Comparison of ENCODE assay signal across 17 mouse cellular contexts in genomic region chr19:32510962-32511361, GRCm38 (mm10). TPM values are rescaled to one million over a fixed set of nuclear protein-coding genes. Genes with fewer than 3 reads are reported as not detected.
DNase-seq lines count a peak whose midpoint lies in the region; ATAC-seq and TF ChIP-seq lines count a peak whose summit lies in the region.
"Had no signal": no experiment of that assay in that cellular context is flagged by ENCODE, and none has a peak within 500 bp of the region (broad histone marks: within the 10 kb centered on the region; RNA-seq: fewer than 3 reads in every experiment).

No protein-coding gene starts in this region.

- H3K9ac ChIP-seq in liver, embryonic 12.5 days, result peak overlapping the region; percentile 43; the same call in 1 of the 2 replicates
- H3K9ac ChIP-seq in stomach, embryonic 14.5 days (replicated peaks; ENCODE audit: low read depth, low read length), result no peak overlapping the region
- H3K9ac ChIP-seq in neural tube, embryonic 15.5 days (replicated peaks), result no peak overlapping the region
- H3K9ac ChIP-seq: hindbrain, embryonic 12.5 days; limb, embryonic 12.5 days had no signal

- H3K27me3 ChIP-seq in liver, embryonic 12.5 days (replicated peaks), result no peaks in the 10 kb centered on the region
- H3K27me3 ChIP-seq in stomach, embryonic 14.5 days (ENCODE audit: control insufficient read depth, insufficient read depth, low read length), result no peaks in the 10 kb centered on the region
- no peaks in the 10 kb centered on the region for H3K27me3 ChIP-seq in neural tube, embryonic 15.5 days (replicated peaks)
- no peaks in the 10 kb centered on the region for H3K27me3 ChIP-seq in cerebellum, adult 2 months (ENCODE audit: control insufficient read depth, insufficient read depth, low read length)
- H3K27me3 ChIP-seq: hindbrain, embryonic 12.5 days; limb, embryonic 12.5 days had no signal

- H3K36me3 ChIP-seq in liver, embryonic 12.5 days, result peaks cover 90% of the 10 kb centered on the region
- peaks cover 20% of the 10 kb centered on the region; the same call in 1 of the 2 replicates for H3K36me3 ChIP-seq in stomach, embryonic 14.5 days (ENCODE audit: control insufficient read depth, insufficient read depth, low read length)
- peaks cover 58% of the 10 kb centered on the region for H3K36me3 ChIP-seq in neural tube, embryonic 15.5 days

- TF ChIP-seq POLR2A in cerebellum, adult 2 months (IDR thresholded peaks at IDR 0.05; ENCODE audit: borderline replicate concordance, insufficient read depth, low read length), result no peak

- peak overlapping the region; percentile 60 for H3K4me2 ChIP-seq in liver, embryonic 12.5 days
- H3K4me2 ChIP-seq in stomach, embryonic 14.5 days (replicated peaks; ENCODE audit: low read depth, low read length), result no peak overlapping the region
- no peak overlapping the region for H3K4me2 ChIP-seq in neural tube, embryonic 15.5 days
- H3K4me2 ChIP-seq: hindbrain, embryonic 12.5 days; limb, embryonic 12.5 days; midbrain, embryonic 11.5 days had no signal

- H3K4me3 ChIP-seq in liver, embryonic 12.5 days, result no peak overlapping the region
- H3K4me3 ChIP-seq in stomach, embryonic 14.5 days (ENCODE audit: low read depth, low read length), result no peak overlapping the region
- no peak overlapping the region for H3K4me3 ChIP-seq in neural tube, embryonic 15.5 days (replicated peaks)
- no peak overlapping the region for H3K4me3 ChIP-seq in cerebellum, adult 2 months (replicated peaks; ENCODE audit: insufficient read depth, low read depth, low read length)
- H3K4me3 ChIP-seq: embryonic facial prominence, embryonic 10.5 days; hindbrain, embryonic 12.5 days; limb, embryonic 12.5 days had no signal

- H3K9me3 ChIP-seq in liver, embryonic 12.5 days (replicated peaks), result no peaks in the 10 kb centered on the region; the same call in 1 of the 2 replicates
- peaks cover 4% of the 10 kb centered on the region; the same call in 1 of the 2 replicates for H3K9me3 ChIP-seq in stomach, embryonic 14.5 days (ENCODE audit: control insufficient read depth, low read depth, low read length)
- H3K9me3 ChIP-seq in neural tube, embryonic 15.5 days (replicated peaks), result no peaks in the 10 kb centered on the region

- DNase-seq in MEL-GATA-1-ER (ENCODE audit: extremely low read depth, low read depth), result peak; percentile 78
- no peak for DNase-seq in testis, postnatal 10 days (ENCODE audit: low spot score)
- no peak for DNase-seq in cerebellum, adult 2 months
- DNase-seq: adrenal gland, postnatal 10 days; cerebellum, postnatal 10 days; gastrocnemius, postnatal 36 days; lung, postnatal 10 days; spleen, adult 18-20 months; thymus, adult 18-20 months had no signal

- WGBS in liver, embryonic 12.5 days (ENCODE audit: insufficient replicate concordance), result 19% methylated on average over 6 of the region's 6 CpGs
- 88% methylated on average over 6 of the region's 6 CpGs for WGBS in stomach, embryonic 14.5 days
- 96% methylated on average over 6 of the region's 6 CpGs for WGBS in neural tube, embryonic 15.5 days
- 84% methylated on average over 6 of the region's 6 CpGs for WGBS in cerebellum, adult 2 months

- ATAC-seq in erythroblast, adult 5-6 weeks (replicated peaks; ENCODE audit: low FRiP score, poor library complexity, severe bottlenecking), result peak; percentile 81
- ATAC-seq in liver, embryonic 12.5 days, result peak; percentile 98
- ATAC-seq in stomach, embryonic 14.5 days (ENCODE audit: insufficient number of reproducible peaks, insufficient read depth, low FRiP score, low read depth), result peak; percentile 74; the same call in 1 of the 2 replicates
- no peak for ATAC-seq in neural tube, embryonic 15.5 days (ENCODE audit: low FRiP score)

- H3K4me1 ChIP-seq in liver, embryonic 12.5 days, result peaks cover 48% of the 10 kb centered on the region
- no peaks in the 10 kb centered on the region for H3K4me1 ChIP-seq in stomach, embryonic 14.5 days (ENCODE audit: control insufficient read depth, insufficient read depth, low read length)
- no peaks in the 10 kb centered on the region for H3K4me1 ChIP-seq in neural tube, embryonic 15.5 days
- H3K4me1 ChIP-seq in cerebellum, adult 2 months (ENCODE audit: control insufficient read depth, insufficient read depth, low read length), result no peaks in the 10 kb centered on the region
- H3K4me1 ChIP-seq: embryonic facial prominence, embryonic 10.5 days; hindbrain, embryonic 12.5 days; limb, embryonic 12.5 days had no signal

- TF ChIP-seq CTCF in cerebellum, adult 2 months (IDR thresholded peaks at IDR 0.05; ENCODE audit: borderline replicate concordance, insufficient read depth, low read depth, low read length), result no peak

- H3K27ac ChIP-seq in liver, embryonic 12.5 days, result peak overlapping the region; percentile 89
- no peak overlapping the region for H3K27ac ChIP-seq in stomach, embryonic 14.5 days (ENCODE audit: low read length)
- no peak overlapping the region for H3K27ac ChIP-seq in neural tube, embryonic 15.5 days (replicated peaks)
- no peak overlapping the region for H3K27ac ChIP-seq in cerebellum, adult 2 months (ENCODE audit: insufficient read depth, low read length)
- H3K27ac ChIP-seq: embryonic facial prominence, embryonic 10.5 days; hindbrain, embryonic 12.5 days; limb, embryonic 12.5 days had no signal

RNA-seq across cellular contexts. Expression of gene Minpp1, which starts 25.4 kb away (rescaled TPM):
- 29.3 and 34.2 TPM in 2 replicates for total RNA-seq in erythroblast, adult 5-6 weeks (2015; ENCODE audit: low replicate concordance)
- total RNA-seq in erythroblast, adult 5-6 weeks (2017; ENCODE audit: low replicate concordance), result 26.8 and 35.7 TPM in 2 replicates
- polyA plus RNA-seq in liver, embryonic 12.5 days (2016; fragmentation: Nextera tagmentation; extraction: Ambion mirVana), result 118 and 120 TPM in 2 replicates
- polyA plus RNA-seq in stomach, embryonic 14.5 days (2014; fragmentation: Nextera tagmentation; extraction: Ambion mirVana), result 58.2 and 60.2 TPM in 2 replicates
- 58.4 and 62.0 TPM in 2 replicates for polyA plus RNA-seq in neural tube, embryonic 15.5 days (2015; fragmentation: Nextera tagmentation; extraction: Ambion mirVana)
- 38.8 and 41.3 TPM in 2 replicates for polyA plus RNA-seq in cerebellum, adult 2 months (2012; rRNA removed)

RNA-seq across cellular contexts. Expression of gene Rpl9-ps6, which starts 44.6 kb away (rescaled TPM):
- 50.4 and 59.9 TPM in 2 replicates for total RNA-seq in erythroblast, adult 5-6 weeks (2015; ENCODE audit: low replicate concordance)
- total RNA-seq in erythroblast, adult 5-6 weeks (2017; ENCODE audit: low replicate concordance), result 10.4 and 14.2 TPM in 2 replicates
- polyA plus RNA-seq in liver, embryonic 12.5 days (2016; fragmentation: Nextera tagmentation; extraction: Ambion mirVana), result 72.7 and 75.0 TPM in 2 replicates
- polyA plus RNA-seq in stomach, embryonic 14.5 days (2014; fragmentation: Nextera tagmentation; extraction: Ambion mirVana), result 171 and 174 TPM in 2 replicates
- 49.6 and 63.2 TPM in 2 replicates for polyA plus RNA-seq in neural tube, embryonic 15.5 days (2015; fragmentation: Nextera tagmentation; extraction: Ambion mirVana)
- 22.4 and 27.8 TPM in 2 replicates for polyA plus RNA-seq in cerebellum, adult 2 months (2012; rRNA removed)
